Mouse (Mus musculus): ENCODE data around the gene Meox1.

Meox1 gene

GRCm38 (mm10) chr11:101896546-101897361 lies 2.6 kb upstream of the Meox1 start:
- DNase-seq = peak; percentile 85

GRCm38 (mm10) chr11:101893560-101893959 lies 614 bp downstream of the Meox1 start:
- DNase-seq = peak; percentile 61

GRCm38 (mm10) chr11:101891451-101891850 lies 2.7 kb downstream of the Meox1 start:
- DNase-seq = no peak

- no peak for DNase-seq
Observed at GRCm38 (mm10) chr11:101889781-101890180, 4.4 kb downstream of the Meox1 start.

- DNase-seq = no peak
Observed at GRCm38 (mm10) chr11:101888820-101889219, 5.4 kb downstream of the Meox1 start.

- DNase-seq = no peak
Observed at GRCm38 (mm10) chr11:101886436-101886835, 7.7 kb downstream of the Meox1 start.

GRCm38 (mm10) chr11:101885881-101886319 lies 8.3 kb downstream of the Meox1 start:
- no peak for DNase-seq

- DNase-seq = peak; percentile 58
Observed at GRCm38 (mm10) chr11:101885232-101885631, 8.9 kb downstream of the Meox1 start.

- no peak for DNase-seq
Observed at GRCm38 (mm10) chr11:101883911-101884310, 10.3 kb downstream of the Meox1 start.

- no peak for DNase-seq
Observed at GRCm38 (mm10) chr11:101882500-101883290, 11.5 kb downstream of the Meox1 start.

- peak; percentile 90 for DNase-seq
Observed at GRCm38 (mm10) chr11:101881604-101882071, 12.5 kb downstream of the Meox1 start.

- DNase-seq = no peak
Observed at GRCm38 (mm10) chr11:101881185-101881584, 13.0 kb downstream of the Meox1 start.

- no peak for DNase-seq
Observed at GRCm38 (mm10) chr11:101879672-101880071, 14.5 kb downstream of the Meox1 start.

- DNase-seq = no peak
Observed at GRCm38 (mm10) chr11:101878696-101879095, 15.5 kb downstream of the Meox1 start.

GRCm38 (mm10) chr11:101874978-101875377 lies 19.2 kb downstream of the Meox1 start:
- no peak for DNase-seq

GRCm38 (mm10) chr11:101873909-101874308 lies 20.3 kb downstream of the Meox1 start:
- peak; percentile 48 for DNase-seq

GRCm38 (mm10) chr11:101871435-101871834 lies 22.7 kb downstream of the Meox1 start:
- no peak for DNase-seq

GRCm38 (mm10) chr11:101870067-101870765 lies 24.0 kb downstream of the Meox1 start:
- peak; percentile 32 for DNase-seq

GRCm38 (mm10) chr11:101867513-101868052 lies 26.6 kb downstream of the Meox1 start:
- DNase-seq = no peak

GRCm38 (mm10) chr11:101858742-101859141 lies 35.4 kb downstream of the Meox1 start:
- DNase-seq = no peak

GRCm38 (mm10) chr11:101855950-101856712 lies 38.0 kb downstream of the Meox1 start:
- peak; percentile 49 for DNase-seq

- DNase-seq = peak; percentile 56
Observed at GRCm38 (mm10) chr11:101851042-101851441, 43.1 kb downstream of the Meox1 start.

All from kidney, postnatal 14 days (tissue).